Mouse (Mus musculus): ENCODE results near the gene Sec16b. TPM values are rescaled to one million over a fixed set of nuclear protein-coding genes. Genes with fewer than 3 reads are reported as not detected.

The Sec16b gene
- polyA plus RNA-seq, 1 experiment from 2014 or later, result 7.8 TPM

GRCm38 (mm10) chr1:157586556-157586955 is 80.0 kb downstream of the Sec16b start:
- no peak overlapping the region for H3K4me2 ChIP-seq (ENCODE audit: low read length)
- no peaks in the 10 kb centered on the region for H3K9me3 ChIP-seq (ENCODE audit: control insufficient read depth, low read length)
- DNase-seq (ENCODE audit: low spot score), result no peak
- H3K36me3 ChIP-seq (ENCODE audit: control insufficient read depth, insufficient read depth, low read length), result no peaks in the 10 kb centered on the region
- ATAC-seq (replicated peaks; ENCODE audit: low FRiP score, low TSS enrichment, low read depth), result no peak
- H3K4me3 ChIP-seq (ENCODE audit: low read depth, low read length), result no peak overlapping the region
- no peak overlapping the region for H3K27ac ChIP-seq (ENCODE audit: low read depth)
- H3K9ac ChIP-seq (ENCODE audit: low read length), result no peak overlapping the region
- H3K27me3 ChIP-seq (replicated peaks; ENCODE audit: control insufficient read depth, insufficient read depth, low read length), result no peaks in the 10 kb centered on the region
- WGBS, result 80% methylated on average over 5 of the region's 5 CpGs
- H3K4me1 ChIP-seq (replicated peaks; ENCODE audit: control insufficient read depth, insufficient read depth, low read length), result no peaks in the 10 kb centered on the region

DNA sequence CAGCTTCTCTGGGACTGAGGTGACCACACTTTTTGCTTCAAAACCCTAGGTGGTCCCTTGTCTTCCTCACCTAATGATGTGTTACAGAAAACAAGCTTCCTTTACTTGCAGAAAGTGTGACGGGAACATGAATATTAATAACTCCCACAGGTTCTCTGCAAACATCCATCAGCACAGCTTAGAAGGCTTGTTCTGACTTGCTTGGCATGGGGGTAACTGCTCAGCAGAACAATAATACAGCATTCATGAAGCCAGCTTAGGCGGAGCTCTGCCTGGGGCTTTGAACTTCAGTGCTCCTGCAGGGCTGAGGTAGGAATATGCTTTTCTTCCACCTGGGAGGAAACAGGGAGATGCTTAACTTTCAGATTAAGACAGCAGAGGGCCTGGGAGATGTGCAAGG is 85.5 kb downstream of the Sec16b start:
- no peak overlapping the region for H3K9ac ChIP-seq (ENCODE audit: low read length)
- H3K4me3 ChIP-seq (ENCODE audit: low read depth, low read length), result no peak overlapping the region
- no peak for ATAC-seq (replicated peaks; ENCODE audit: low FRiP score, low TSS enrichment, low read depth)
- WGBS, result 54% methylated on average over 2 of the region's 2 CpGs
- H3K27ac ChIP-seq (ENCODE audit: low read depth), result no peak overlapping the region
- DNase-seq (ENCODE audit: low spot score), result no peak
- H3K4me1 ChIP-seq (replicated peaks; ENCODE audit: control insufficient read depth, insufficient read depth, low read length), result no peaks in the 10 kb centered on the region
- no peaks in the 10 kb centered on the region for H3K9me3 ChIP-seq (ENCODE audit: control insufficient read depth, low read length)
- no peak overlapping the region for H3K4me2 ChIP-seq (ENCODE audit: low read length)
- H3K36me3 ChIP-seq (ENCODE audit: control insufficient read depth, insufficient read depth, low read length), result no peaks in the 10 kb centered on the region
- H3K27me3 ChIP-seq (replicated peaks; ENCODE audit: control insufficient read depth, insufficient read depth, low read length), result no peaks in the 10 kb centered on the region

- H3K27me3 ChIP-seq (replicated peaks; ENCODE audit: control insufficient read depth, insufficient read depth, low read length), result no peaks in the 10 kb centered on the region
- no peak overlapping the region for H3K4me2 ChIP-seq (ENCODE audit: low read length)
- WGBS, result 70% methylated on average over 5 of the region's 5 CpGs
- no peak overlapping the region for H3K27ac ChIP-seq (ENCODE audit: low read depth)
- H3K9me3 ChIP-seq (ENCODE audit: control insufficient read depth, low read length), result no peaks in the 10 kb centered on the region
- no peaks in the 10 kb centered on the region for H3K4me1 ChIP-seq (replicated peaks; ENCODE audit: control insufficient read depth, insufficient read depth, low read length)
- no peak overlapping the region for H3K9ac ChIP-seq (ENCODE audit: low read length)
- H3K4me3 ChIP-seq (ENCODE audit: low read depth, low read length), result no peak overlapping the region
- H3K36me3 ChIP-seq (ENCODE audit: control insufficient read depth, insufficient read depth, low read length), result no peaks in the 10 kb centered on the region
- DNase-seq (ENCODE audit: low spot score) (no peak), ATAC-seq (replicated peaks; ENCODE audit: low FRiP score, low TSS enrichment, low read depth) (no peak)
These were observed 88.0 kb downstream of the Sec16b start for GRCm38 (mm10) chr1:157594561-157594960.

GRCm38 (mm10) chr1:157595165-157595564 is 88.6 kb downstream of the Sec16b start:
- Histone ChIP-seq H3K27me3 (replicated peaks; ENCODE audit: control insufficient read depth, insufficient read depth, low read length) (no peaks in the 10 kb centered on the region), H3K27ac (ENCODE audit: low read depth) (no peak overlapping the region), H3K36me3 (ENCODE audit: control insufficient read depth, insufficient read depth, low read length) (no peaks in the 10 kb centered on the region), H3K9ac (ENCODE audit: low read length) (no peak overlapping the region), H3K4me2 (ENCODE audit: low read length) (no peak overlapping the region), H3K4me1 (replicated peaks; ENCODE audit: control insufficient read depth, insufficient read depth, low read length) (no peaks in the 10 kb centered on the region), H3K4me3 (ENCODE audit: low read depth, low read length) (no peak overlapping the region), H3K9me3 (ENCODE audit: control insufficient read depth, low read length) (no peaks in the 10 kb centered on the region)
- no peak for ATAC-seq (replicated peaks; ENCODE audit: low FRiP score, low TSS enrichment, low read depth)
- no peak for DNase-seq (ENCODE audit: low spot score)
- WGBS, result 80% methylated on average over 9 of the region's 9 CpGs

DNA sequence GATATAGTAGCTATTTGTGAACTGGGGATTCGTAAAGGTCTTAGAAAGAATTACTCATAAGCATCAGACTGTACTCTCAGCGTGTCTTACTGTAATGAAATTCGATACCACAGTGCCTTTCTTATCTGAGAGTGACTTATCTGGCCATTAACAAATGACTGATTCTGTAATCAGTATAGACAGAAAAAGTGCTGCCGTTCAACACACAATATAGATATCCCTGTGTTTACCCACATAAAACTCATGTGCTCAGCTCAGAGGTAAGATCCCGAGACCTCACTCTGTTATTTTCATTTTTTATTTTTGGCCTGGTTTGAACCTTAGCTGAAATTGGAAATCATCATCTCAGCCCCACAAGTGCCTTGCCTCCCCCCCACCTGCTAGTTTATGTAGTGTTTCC is 98.0 kb downstream of the Sec16b start:
- no peak for ATAC-seq (replicated peaks; ENCODE audit: low FRiP score, low TSS enrichment, low read depth)
- 48% methylated on average over 5 of the region's 5 CpGs for WGBS
- Histone ChIP-seq H3K9me3 (ENCODE audit: control insufficient read depth, low read length) (no peaks in the 10 kb centered on the region), H3K9ac (ENCODE audit: low read length) (no peak overlapping the region), H3K27ac (ENCODE audit: low read depth) (no peak overlapping the region), H3K4me2 (ENCODE audit: low read length) (no peak overlapping the region), H3K27me3 (replicated peaks; ENCODE audit: control insufficient read depth, insufficient read depth, low read length) (no peaks in the 10 kb centered on the region), H3K4me3 (ENCODE audit: low read depth, low read length) (no peak overlapping the region), H3K36me3 (ENCODE audit: control insufficient read depth, insufficient read depth, low read length) (no peaks in the 10 kb centered on the region), H3K4me1 (replicated peaks; ENCODE audit: control insufficient read depth, insufficient read depth, low read length) (peaks cover 3% of the 10 kb centered on the region; the same call in 1 of the 2 replicates)
- DNase-seq (ENCODE audit: low spot score), result no peak

Other genes with a start within 250 kb of the Sec16b start
- 7.1 and 8.3 TPM in 2 replicates for gene Rasal2, start 94.1 kb upstream of the Sec16b start, polyA plus RNA-seq (2014; fragmentation: Nextera tagmentation; extraction: Ambion mirVana)
- 12.6 and 14.6 TPM in 2 replicates for gene Cryzl2, start 48.2 kb upstream of the Sec16b start, polyA plus RNA-seq (2014; fragmentation: Nextera tagmentation; extraction: Ambion mirVana)

All from intestine, embryonic 14.5 days (tissue).